Mouse (Mus musculus): ENCODE measurements around the gene Brsk2.

DNA sequence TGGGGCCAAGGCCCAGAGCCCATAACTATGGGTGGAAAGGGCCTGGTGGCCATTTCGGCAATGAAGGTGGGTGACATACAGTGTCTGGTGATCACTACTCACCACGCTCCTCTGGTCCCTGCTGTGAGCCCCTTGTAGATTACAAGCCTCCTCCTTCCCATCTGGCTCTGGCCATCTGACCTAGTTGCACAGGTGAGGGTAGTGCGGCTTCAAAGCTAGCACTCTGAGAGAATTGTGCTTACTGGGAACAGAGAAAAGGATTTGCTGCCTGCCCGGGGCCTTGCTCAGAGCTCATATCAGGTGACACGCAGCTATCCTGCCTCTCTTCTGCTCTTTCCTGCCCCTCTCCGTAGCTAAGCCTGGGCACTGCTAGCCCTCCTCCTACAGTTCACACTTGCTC lies 4.1 kb downstream of the Brsk2 start:
- TF ChIP-seq CTCF (IDR thresholded peaks at IDR 0.05; ENCODE audit: low read depth, low read length) (no peak), POLR2A (IDR thresholded peaks at IDR 0.05; ENCODE audit: borderline replicate concordance, low read depth, low read length) (no peak)
